Mouse (Mus musculus) adrenal gland, adult 8-10 months (tissue): ENCODE results near the gene Tgfbr2. TPM values are rescaled to one million over a fixed set of nuclear protein-coding genes. Genes with fewer than 3 reads are reported as not detected.

Experiments used
- DNase-seq: peaks from one replicate; pipeline ENCODE4 v3.0.0; 2022
- total RNA-seq, 4 experiments: library from RNA; stranded (reverse); gene quantifications; 2 replicates each; pipeline ENCODE4 v1.2.4; 2022

The Tgfbr2 gene
- total RNA-seq, 4 experiments from 2014 or later = 73.2 to 118 (median 99.8) TPM

GRCm38 (mm10) chr9:116152878-116153277 is 22.3 kb downstream of the Tgfbr2 start:
- DNase-seq = no peak

- no peak for DNase-seq
These were observed 24.3 kb downstream of the Tgfbr2 start for GRCm38 (mm10) chr9:116150725-116151396.

- no peak for DNase-seq
These were observed 26.4 kb downstream of the Tgfbr2 start for GRCm38 (mm10) chr9:116148809-116149208.

DNA sequence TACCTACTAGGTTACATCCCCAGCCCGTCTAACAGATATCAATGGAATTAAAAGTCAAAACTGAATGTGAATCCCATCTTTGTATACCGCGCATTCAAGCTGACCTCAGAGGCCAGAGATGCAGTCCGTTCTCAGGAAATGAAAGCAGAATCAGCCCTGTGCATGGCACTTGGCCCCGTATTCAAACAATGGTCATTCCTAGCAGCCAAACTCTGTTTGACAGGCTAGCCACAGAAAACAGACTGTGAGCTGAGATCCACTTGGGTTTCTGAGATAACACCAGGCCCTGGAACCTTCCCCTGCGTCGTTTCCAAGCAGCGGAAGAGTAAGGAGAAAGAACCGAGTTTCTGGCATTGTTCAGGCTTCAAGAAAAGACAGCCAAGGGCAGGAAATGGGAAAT is 28.9 kb downstream of the Tgfbr2 start:
- no peak for DNase-seq

DNA sequence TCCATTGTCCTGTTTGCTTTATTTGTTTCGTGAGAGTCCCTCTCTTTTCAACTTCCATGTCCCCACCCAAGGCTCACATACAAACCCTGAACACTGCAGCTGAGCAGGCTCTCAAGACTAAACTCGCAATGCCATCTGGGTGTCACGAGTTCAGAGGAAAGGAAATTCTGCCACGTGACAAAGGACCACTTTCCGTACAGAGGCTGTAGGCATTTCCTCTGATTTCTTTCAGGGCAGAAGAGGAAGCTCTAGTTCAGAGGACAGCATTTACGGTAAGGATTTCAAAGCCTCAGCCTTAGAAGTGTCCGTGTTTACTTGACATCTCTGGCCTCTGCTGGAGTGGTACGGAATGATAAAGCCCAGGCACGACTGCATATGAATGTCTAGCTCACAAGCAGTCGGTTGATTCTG is 29.9 kb downstream of the Tgfbr2 start:
- DNase-seq = no peak

GRCm38 (mm10) chr9:116140422-116140821 is 34.7 kb downstream of the Tgfbr2 start:
- no peak for DNase-seq

- no peak for DNase-seq
These were observed 35.6 kb downstream of the Tgfbr2 start for GRCm38 (mm10) chr9:116139549-116139948.

GRCm38 (mm10) chr9:116138595-116139134 is 36.5 kb downstream of the Tgfbr2 start:
- no peak for DNase-seq

- no peak for DNase-seq
These were observed 37.5 kb downstream of the Tgfbr2 start for GRCm38 (mm10) chr9:116137645-116138044.

GRCm38 (mm10) chr9:116136811-116137210 is 38.3 kb downstream of the Tgfbr2 start:
- no peak for DNase-seq

- no peak for DNase-seq
These were observed 39.0 kb downstream of the Tgfbr2 start for GRCm38 (mm10) chr9:116136146-116136545.

DNA sequence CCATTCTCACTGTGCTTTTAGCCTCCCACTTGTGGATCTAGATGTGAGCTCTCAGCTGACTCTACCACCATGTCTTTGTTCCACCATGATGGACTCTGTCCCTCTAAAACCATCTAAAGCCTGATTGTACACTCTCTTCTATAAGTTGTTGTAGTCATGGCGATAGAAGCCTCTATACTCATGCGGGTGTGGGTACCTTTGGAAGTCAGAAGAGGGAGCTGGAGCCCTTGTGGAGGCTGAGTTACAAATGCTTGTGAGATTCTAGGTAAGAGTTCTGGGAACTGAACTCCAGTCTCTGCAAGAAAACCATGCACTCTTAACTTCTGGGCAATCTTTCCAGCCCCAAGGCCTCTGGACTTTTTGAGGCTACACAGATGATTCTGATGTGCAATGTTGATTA is 40.7 kb downstream of the Tgfbr2 start:
- no peak for DNase-seq

DNA sequence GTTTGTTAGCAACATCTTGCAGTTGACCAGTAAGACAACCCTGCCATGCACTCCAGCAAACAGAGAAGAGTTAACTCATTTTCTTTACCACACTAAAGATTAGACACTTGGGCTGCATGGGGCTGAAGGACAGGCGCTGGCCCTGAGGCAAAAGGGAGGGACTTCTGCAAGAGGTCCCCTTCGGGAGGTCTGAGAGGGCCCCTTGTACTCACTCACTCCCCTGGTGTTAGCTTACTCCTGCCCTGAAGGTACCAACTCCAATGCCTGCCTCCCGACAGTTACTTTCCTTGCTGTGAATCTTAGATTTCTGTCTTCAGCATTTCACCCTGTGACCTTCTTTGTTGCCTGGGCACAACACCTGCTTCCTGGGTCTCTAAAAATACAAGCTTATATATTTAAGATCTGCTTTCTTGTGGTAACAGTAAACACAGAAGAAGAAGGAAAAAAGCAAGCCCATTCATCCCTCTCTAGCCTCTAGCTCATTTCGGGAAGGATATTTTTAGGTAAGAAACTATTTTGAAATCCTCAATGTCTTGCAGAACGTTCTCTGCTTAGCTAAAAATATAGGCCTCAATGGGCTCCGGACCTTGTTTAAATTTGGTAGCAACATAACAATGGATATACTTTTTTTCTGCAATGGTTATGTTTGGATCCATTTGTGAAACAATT is 41.7 kb downstream of the Tgfbr2 start:
- no peak for DNase-seq

DNA sequence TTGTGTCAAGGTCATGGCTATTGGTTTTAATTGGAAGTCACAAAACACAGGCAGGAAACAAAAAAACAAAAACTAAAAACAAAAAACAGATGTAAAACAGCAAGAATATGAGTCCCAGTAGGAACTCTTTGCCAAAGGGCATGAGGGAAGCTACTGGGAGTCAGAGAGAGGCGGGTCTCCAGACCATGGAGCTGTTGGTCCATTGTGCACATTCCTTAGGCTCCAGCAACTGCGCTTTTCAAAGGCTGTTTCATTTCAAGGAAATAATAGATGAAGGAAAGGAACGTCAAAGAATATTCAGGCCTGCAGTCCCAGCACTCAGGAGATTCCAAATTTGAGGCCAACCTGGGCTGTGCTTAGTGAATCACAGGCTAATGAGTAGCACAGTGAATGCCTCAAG is 46.3 kb downstream of the Tgfbr2 start:
- no peak for DNase-seq

- DNase-seq = no peak
These were observed 46.8 kb downstream of the Tgfbr2 start for GRCm38 (mm10) chr9:116128311-116128710.

DNA sequence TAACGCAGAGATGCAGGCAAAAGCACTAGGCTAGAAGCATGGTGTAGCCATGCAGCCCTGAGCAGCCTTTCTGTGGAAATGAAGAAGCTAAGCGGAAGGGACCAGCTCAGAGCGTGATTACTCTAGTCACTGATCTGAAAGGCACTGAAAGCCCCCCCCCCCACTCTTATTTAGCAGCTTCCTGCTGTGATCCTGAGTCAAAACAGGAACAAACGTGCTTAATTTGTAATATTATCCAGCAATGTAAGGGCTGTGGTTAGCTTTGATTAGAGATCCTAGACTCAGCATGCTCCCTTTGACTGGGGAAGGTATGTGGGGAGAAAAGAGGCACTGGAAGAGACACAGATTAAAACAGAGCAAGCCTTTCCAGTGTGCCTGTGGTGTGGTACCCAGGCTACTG is 48.7 kb downstream of the Tgfbr2 start:
- no peak for DNase-seq

GRCm38 (mm10) chr9:116122969-116123589 is 52.1 kb downstream of the Tgfbr2 start:
- no peak for DNase-seq

DNA sequence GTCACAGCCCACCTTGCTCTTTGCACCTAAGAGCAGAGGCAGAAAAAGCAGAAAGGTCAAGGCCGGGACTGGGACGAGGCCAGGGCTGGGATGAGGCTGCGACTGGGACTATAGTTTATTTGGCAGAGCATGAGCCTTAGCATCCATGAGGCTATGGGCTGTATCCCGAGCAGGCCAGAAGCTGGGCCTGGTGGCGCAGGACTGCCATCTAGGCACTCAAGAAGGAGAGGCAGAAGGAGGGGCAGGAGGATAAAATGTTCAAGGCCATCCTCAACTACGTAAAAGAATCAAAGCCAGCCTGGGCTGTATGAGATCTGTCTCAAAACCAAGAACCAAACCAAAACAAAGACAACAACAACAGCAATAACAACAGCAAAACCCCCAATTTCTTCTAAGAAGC is 52.6 kb downstream of the Tgfbr2 start:
- no peak for DNase-seq

DNA sequence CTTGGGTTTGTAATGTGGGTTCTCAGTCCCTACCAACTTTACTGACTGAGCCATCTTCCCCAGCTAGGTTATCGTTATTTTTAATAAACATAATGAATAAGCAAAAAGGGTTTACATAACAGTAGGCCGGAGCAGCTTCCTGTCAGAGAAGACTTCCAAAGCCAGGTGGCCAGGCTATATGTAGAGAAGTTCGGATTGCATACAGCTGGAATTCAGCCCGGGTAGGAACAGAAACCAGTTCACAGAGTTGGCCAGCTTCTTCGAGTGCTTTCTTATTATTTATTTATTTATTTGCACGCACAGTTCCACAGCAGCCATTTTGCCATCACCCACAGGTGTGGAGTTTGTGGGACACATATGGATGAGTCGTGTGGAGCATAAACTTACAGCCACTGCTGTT is 53.7 kb downstream of the Tgfbr2 start:
- no peak for DNase-seq

DNA sequence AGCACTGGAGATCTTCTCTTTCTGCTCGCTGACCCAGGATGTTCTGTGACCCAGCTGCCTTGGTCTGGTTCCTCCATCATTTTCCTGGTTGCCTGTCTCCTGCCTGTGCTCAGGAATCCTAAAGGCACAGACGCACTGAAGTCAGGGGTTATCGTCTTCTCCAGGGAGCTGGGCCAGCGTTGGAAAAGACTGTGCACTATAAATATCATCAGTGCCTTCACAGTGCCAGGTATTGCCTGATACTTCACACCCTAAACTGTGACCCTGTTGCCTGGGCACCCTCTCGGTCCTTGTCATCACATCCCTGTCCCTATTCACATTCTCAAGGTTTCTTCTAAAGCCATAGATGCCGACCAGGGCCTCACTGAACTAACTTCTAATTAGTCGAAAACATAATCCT is 55.2 kb downstream of the Tgfbr2 start:
- DNase-seq = no peak

GRCm38 (mm10) chr9:116118332-116118872 is 56.8 kb downstream of the Tgfbr2 start:
- no peak for DNase-seq

GRCm38 (mm10) chr9:116115875-116116274 is 59.3 kb downstream of the Tgfbr2 start:
- DNase-seq = no peak

- peak; percentile 44 for DNase-seq
These were observed 60.8 kb downstream of the Tgfbr2 start for GRCm38 (mm10) chr9:116114339-116114738.
